12 mouse cellular contexts compared by ENCODE assay signal in genomic region chr17:5228616-5229250, GRCm38 (mm10).
DNase-seq lines count a peak whose midpoint lies in the region; ATAC-seq lines count a peak whose summit lies in the region.
"Had no signal": no experiment of that assay in that cellular context is flagged by ENCODE, and none has a peak within 500 bp of the region (broad histone marks: within the 10 kb centered on the region; RNA-seq: fewer than 3 reads in every experiment).

No protein-coding gene starts in this region.

- intact Hi-C loops in left cerebral cortex, postnatal 10 days (cut with DNase I), result no loop called here

- H3K36me3 ChIP-seq in lung, embryonic 16.5 days (ENCODE audit: control insufficient read depth, insufficient read depth, low read length), result no peaks in the 10 kb centered on the region
- no peaks in the 10 kb centered on the region for H3K36me3 ChIP-seq in intestine, embryonic 15.5 days
- H3K36me3 ChIP-seq in neural tube, embryonic 14.5 days (ENCODE audit: control insufficient read depth, insufficient read depth, low read length), result no peaks in the 10 kb centered on the region
- H3K36me3 ChIP-seq: heart, embryonic 12.5 days; lung, embryonic 15.5 days had no signal

- ATAC-seq in cerebellum, adult (ENCODE audit: insufficient number of reproducible peaks, low FRiP score, low TSS enrichment), result 0 out of 2 replicates have a peak, but pooled peaks have one; percentile 22
- ATAC-seq in lung, embryonic 16.5 days (ENCODE audit: low read depth), result peak; percentile 55; the same call in 1 of the 2 replicates
- peak; percentile 37; the same call in 1 of the 2 replicates for ATAC-seq in intestine, embryonic 15.5 days
- ATAC-seq in neural tube, embryonic 14.5 days (ENCODE audit: low read depth), result no peak

- H3K27me3 ChIP-seq in lung, embryonic 16.5 days (ENCODE audit: control insufficient read depth, insufficient read depth, low read depth, low read length), result no peaks in the 10 kb centered on the region
- H3K27me3 ChIP-seq in intestine, embryonic 15.5 days (replicated peaks), result no peaks in the 10 kb centered on the region
- H3K27me3 ChIP-seq in neural tube, embryonic 14.5 days (ENCODE audit: control insufficient read depth, insufficient read depth, low read length), result no peaks in the 10 kb centered on the region
- H3K27me3 ChIP-seq: heart, embryonic 12.5 days; lung, embryonic 15.5 days had no signal

- no peak overlapping the region for H3K9ac ChIP-seq in lung, embryonic 16.5 days (ENCODE audit: low read length)
- H3K9ac ChIP-seq in intestine, embryonic 15.5 days, result no peak overlapping the region
- no peak overlapping the region for H3K9ac ChIP-seq in neural tube, embryonic 14.5 days (replicated peaks; ENCODE audit: low read depth, low read length)
- H3K9ac ChIP-seq: heart, embryonic 12.5 days; lung, embryonic 15.5 days had no signal

- no peak overlapping the region for H3K27ac ChIP-seq in lung, embryonic 16.5 days (ENCODE audit: low read length)
- H3K27ac ChIP-seq in intestine, embryonic 15.5 days, result no peak overlapping the region
- peak overlapping the region; percentile 16 for H3K27ac ChIP-seq in neural tube, embryonic 14.5 days (ENCODE audit: low read depth, low read length)
- H3K27ac ChIP-seq: lung, embryonic 15.5 days had no signal

- no peak overlapping the region for H3K4me3 ChIP-seq in lung, embryonic 16.5 days (ENCODE audit: low read length)
- no peak overlapping the region for H3K4me3 ChIP-seq in intestine, embryonic 15.5 days (replicated peaks)
- H3K4me3 ChIP-seq in neural tube, embryonic 14.5 days (ENCODE audit: low read depth, low read length), result no peak overlapping the region
- H3K4me3 ChIP-seq: heart, embryonic 12.5 days; lung, embryonic 15.5 days had no signal

- no peak overlapping the region for H3K4me2 ChIP-seq in lung, embryonic 16.5 days (ENCODE audit: low read depth, low read length)
- H3K4me2 ChIP-seq in intestine, embryonic 15.5 days (replicated peaks), result no peak overlapping the region
- H3K4me2 ChIP-seq in neural tube, embryonic 14.5 days (ENCODE audit: low read depth, low read length), result no peak overlapping the region
- H3K4me2 ChIP-seq: heart, embryonic 12.5 days; lung, embryonic 15.5 days had no signal

- DNase-seq in cerebellum, adult 9-11 months, result no peak
- no peak for DNase-seq in lung, postnatal 10 days
- DNase-seq in left cerebral cortex, postnatal 10 days (ENCODE audit: extremely low spot score in 1 of 2, low spot score in 2 of 2), result no peak
- no peak for DNase-seq in frontal cortex, postnatal 25 days (ENCODE audit: low spot score in 2 of 2)
- DNase-seq: adrenal gland, postnatal 10 days; gastrocnemius, postnatal 10 days had no signal

- H3K9me3 ChIP-seq in lung, embryonic 16.5 days (ENCODE audit: control insufficient read depth, low read length), result no peaks in the 10 kb centered on the region
- H3K9me3 ChIP-seq in intestine, embryonic 15.5 days, result no peaks in the 10 kb centered on the region
- H3K9me3 ChIP-seq in neural tube, embryonic 14.5 days (ENCODE audit: control insufficient read depth, low read length), result no peaks in the 10 kb centered on the region
- H3K9me3 ChIP-seq: heart, embryonic 12.5 days; lung, embryonic 15.5 days had no signal

- 57% methylated on average over 6 of the region's 6 CpGs for WGBS in lung, embryonic 16.5 days
- 36% methylated on average over 6 of the region's 6 CpGs for WGBS in intestine, embryonic 15.5 days
- 68% methylated on average over 6 of the region's 6 CpGs for WGBS in neural tube, embryonic 14.5 days

- H3K4me1 ChIP-seq in lung, embryonic 16.5 days (replicated peaks; ENCODE audit: control insufficient read depth, insufficient read depth, low read length), result peaks cover 17% of the 10 kb centered on the region
- peaks cover 27% of the 10 kb centered on the region for H3K4me1 ChIP-seq in intestine, embryonic 15.5 days (replicated peaks)
- peaks cover 22% of the 10 kb centered on the region for H3K4me1 ChIP-seq in neural tube, embryonic 14.5 days (ENCODE audit: control insufficient read depth, insufficient read depth, low read length)
